Mouse (Mus musculus) kidney, adult 2 months (tissue): ENCODE measurements around the gene Igf2bp3.

ENCODE experiments used
- CTCF ChIP-seq: fragments of 200-500 bp; conservative IDR thresholded peaks from 2 replicates; pipeline ENCODE4 v1.5.1; 2011; ENCODE audit warnings: low read depth, mild to moderate bottlenecking, control low read depth, low read length, moderate library complexity, mixed read lengths; ENCODE audit not compliant: insufficient read depth, insufficient read length
- POLR2A ChIP-seq: fragments of 200-500 bp; IDR thresholded peaks from one replicate; pipeline ENCODE4 v1.6.1; 2011; ENCODE audit warnings: low read depth, low read length, control low read depth

GRCm38 (mm10) chr6:49218275-49218802 is 3.6 kb upstream of the Igf2bp3 start:
- no peak for TF ChIP-seq CTCF
- TF ChIP-seq POLR2A = no peak
